Mouse (Mus musculus): ENCODE data around the gene Cacna1c.

GRCm38 (mm10) chr6:119052366-119052765 lies 143.9 kb downstream of the Cacna1c start:
- no peak for TF ChIP-seq POLR2A (IDR thresholded peaks at IDR 0.05; ENCODE audit: insufficient read length, low read depth)
- no peak for TF ChIP-seq REST (IDR thresholded peaks at IDR 0.05; ENCODE audit: insufficient read depth, insufficient read length)
- TF ChIP-seq CEBPB (IDR thresholded peaks at IDR 0.05; ENCODE audit: insufficient read depth, poor library complexity, severe bottlenecking) = no peak
- TF ChIP-seq TCF12 (IDR thresholded peaks at IDR 0.05; ENCODE audit: insufficient read depth, poor library complexity, severe bottlenecking) = no peak
- TF ChIP-seq POLR2AphosphoS2 (IDR thresholded peaks at IDR 0.05; ENCODE audit: insufficient read length, low read depth) = no peak
- TF ChIP-seq MYOG (IDR thresholded peaks at IDR 0.05; ENCODE audit: control insufficient read depth in 1 of 3, insufficient read depth in 1 of 3, insufficient read length in 2 of 3, low read depth in 2 of 3) = no peak
- no peak for TF ChIP-seq USF1 (IDR thresholded peaks at IDR 0.05; ENCODE audit: low read depth)
- TF ChIP-seq MAX (IDR thresholded peaks at IDR 0.05; ENCODE audit: low read depth) = no peak
- no peak for TF ChIP-seq TCF3 (IDR thresholded peaks at IDR 0.05; ENCODE audit: insufficient read length, low read depth)
- no peak for TF ChIP-seq E2F4 (IDR thresholded peaks at IDR 0.05; ENCODE audit: insufficient read depth)
- TF ChIP-seq MYOD1 (IDR thresholded peaks at IDR 0.05; ENCODE audit: control insufficient read depth in 1 of 3, insufficient read length in 2 of 3, low read depth in 2 of 3) = no peak
- TF ChIP-seq SRF (IDR thresholded peaks at IDR 0.05; ENCODE audit: control insufficient read depth, insufficient read length, low read depth) = no peak

Data from myocyte (in vitro differentiated cells).